Mouse (Mus musculus) G1E (cell line): ENCODE data around the gene C3ar1. TPM values are rescaled to one million over a fixed set of nuclear protein-coding genes. Genes with fewer than 3 reads are reported as not detected.

Experiments used
- ATAC-seq: 2 replicates; pipeline ENCODE4 v1.8.0; 2016; ENCODE audit warnings: mild to moderate bottlenecking; ENCODE audit not compliant: insufficient number of reproducible peaks, poor library complexity, low FRiP score, severe bottlenecking; ENCODE audit errors: extremely low read depth
- DNase-seq: peaks from one replicate; pipeline ENCODE4 v3.0.0; 2012; ENCODE audit warnings: low spot score
- H3K27me3 ChIP-seq: 2 replicates; pipeline ENCODE4 v1.6.1; 2012; ENCODE audit warnings: mild to moderate bottlenecking, low read length, inconsistent platforms; ENCODE audit not compliant: insufficient read depth
- H3K36me3 ChIP-seq: replicated peaks from 2 replicates; pipeline ENCODE3; 2012; ENCODE audit warnings: mild to moderate bottlenecking, inconsistent platforms
- H3K4me1 ChIP-seq: 2 replicates; pipeline ENCODE4 v1.6.1; 2012; ENCODE audit warnings: low read depth, low read length, inconsistent platforms, mixed read lengths; ENCODE audit not compliant: insufficient read depth
- H3K4me3 ChIP-seq: 2 replicates; pipeline ENCODE4 v1.5.1; 2012; ENCODE audit warnings: low read depth, mild to moderate bottlenecking, inconsistent platforms, low read length, moderate library complexity, mixed read lengths
- H3K9me3 ChIP-seq: replicated peaks from 2 replicates; pipeline ENCODE4 v1.6.1; 2012; ENCODE audit warnings: inconsistent platforms
- CTCF ChIP-seq: IDR thresholded peaks from 2 replicates; pipeline ENCODE4 v1.5.1; 2012; ENCODE audit warnings: low read depth, low read length, inconsistent platforms, mixed read lengths
- GATA1 ChIP-seq: IDR thresholded peaks from 2 replicates; pipeline ENCODE4 v1.6.1; 2012; ENCODE audit warnings: borderline replicate concordance, low read length, inconsistent platforms, mixed read lengths
- GATA2 ChIP-seq: IDR thresholded peaks from 2 replicates; pipeline ENCODE4 v1.6.1; 2012; ENCODE audit warnings: low read depth, low read length, inconsistent platforms, borderline replicate concordance
- POLR2AphosphoS5 ChIP-seq: IDR thresholded peaks from 2 replicates; pipeline ENCODE4 v1.6.1; 2012; ENCODE audit warnings: low read depth, low read length, inconsistent platforms; ENCODE audit not compliant: insufficient replicate concordance
- TAL1 ChIP-seq: conservative IDR thresholded peaks from 2 replicates; pipeline ENCODE4 v1.6.1; 2012; ENCODE audit warnings: low read depth, low read length, inconsistent platforms, mixed read lengths
- polyA plus RNA-seq: library from polyadenylated mRNA; stranded (reverse); fragments of >175 nt; gene quantifications from 2 replicates; pipeline ENCODE4 v1.2.3, GENCODE M21; 2012
- total RNA-seq, 2 experiments: library from RNA; stranded (forward) in 1 of 2; stranded (reverse) in 1 of 2; fragments of 200-1000 nt in 1 of 2; fragments of >200 nt in 1 of 2; fragmentation: Nextera tagmentation in 1 of 2; gene quantifications; 2 replicates each; pipeline ENCODE4 v1.2.3; 2014 to 2017

C3ar1 gene
- total and polyA plus RNA-seq, 3 experiments = 0.38 TPM; not detected in 2

GRCm38 (mm10) chr6:122801301-122801800 is 54.6 kb downstream of the C3ar1 start, which contains the start of gene Slc2a3:
TSS of gene Slc2a3 (minus strand) at chr6:122801640.
- Histone ChIP-seq H3K9me3 (no peaks in the 10 kb centered on the region), H3K27me3 (peaks cover 8% of the 10 kb centered on the region; the same call in 1 of the 2 replicates), H3K36me3 (no peaks in the 10 kb centered on the region), H3K4me1 (0 out of 2 replicates have a peak, but pooled peaks cover 6% of the 10 kb centered on the region), H3K4me3 (no peak within 1 kb of the TSS)
- DNase-seq (no peak), ATAC-seq (no peak)
- no peak for TF ChIP-seq TAL1
- no peak for TF ChIP-seq CTCF
- TF ChIP-seq POLR2AphosphoS5 = no peak
- no peak for TF ChIP-seq GATA1
- TF ChIP-seq GATA2 = no peak

GRCm38 (mm10) chr6:122800640-122801300 is 55.2 kb downstream of the C3ar1 start:
- DNase-seq (no peak), ATAC-seq (no peak)
- 0 out of 2 replicates have a peak, but pooled peaks cover 6% of the 10 kb centered on the region for H3K4me1 ChIP-seq
- peaks cover 8% of the 10 kb centered on the region; the same call in 1 of the 2 replicates for H3K27me3 ChIP-seq
- H3K9me3 ChIP-seq = no peaks in the 10 kb centered on the region
- H3K4me3 ChIP-seq = no peak overlapping the region
- TF ChIP-seq TAL1 (no peak), POLR2AphosphoS5 (no peak), GATA1 (no peak), CTCF (no peak), GATA2 (no peak)
- H3K36me3 ChIP-seq = no peaks in the 10 kb centered on the region

Other genes with a start within 250 kb of the C3ar1 start
- gene Gdf3, start 246.1 kb downstream of the C3ar1 start, total RNA-seq (2014; fragmentation: Nextera tagmentation) = not detected in 2 replicates
- gene Gdf3, start 246.1 kb downstream of the C3ar1 start, total RNA-seq (2017) = 0.05 and 0.06 TPM in 2 replicates
- gene Gdf3, start 246.1 kb downstream of the C3ar1 start, polyA plus RNA-seq = 0.04 and 0.09 TPM in 2 replicates
- gene Dppa3, start 229.8 kb downstream of the C3ar1 start, total RNA-seq (2014; fragmentation: Nextera tagmentation) = not detected in 2 replicates
- not detected in 2 replicates for gene Dppa3, start 229.8 kb downstream of the C3ar1 start, total RNA-seq (2017)
- gene Dppa3, start 229.8 kb downstream of the C3ar1 start, polyA plus RNA-seq = not detected in 2 replicates
- not detected in 2 replicates for gene Nanog, start 148.7 kb downstream of the C3ar1 start, total RNA-seq (2014; fragmentation: Nextera tagmentation)
- gene Nanog, start 148.7 kb downstream of the C3ar1 start, total RNA-seq (2017) = 0.12 and 0.27 TPM in 2 replicates
- gene Nanog, start 148.7 kb downstream of the C3ar1 start, polyA plus RNA-seq = not detected in 2 replicates
- 375 and 431 TPM in 2 replicates for gene Slc2a3, start 54.5 kb downstream of the C3ar1 start, total RNA-seq (2014; fragmentation: Nextera tagmentation)
- 371 and 387 TPM in 2 replicates for gene Slc2a3, start 54.5 kb downstream of the C3ar1 start, total RNA-seq (2017)
- 73.2 and 97.6 TPM in 2 replicates for gene Slc2a3, start 54.5 kb downstream of the C3ar1 start, polyA plus RNA-seq
- gene Foxj2, start 36.2 kb downstream of the C3ar1 start, total RNA-seq (2014; fragmentation: Nextera tagmentation) = 24.3 and 27.8 TPM in 2 replicates
- 3.9 and 4.0 TPM in 2 replicates for gene Foxj2, start 36.2 kb downstream of the C3ar1 start, total RNA-seq (2017)
- 18.6 and 20.5 TPM in 2 replicates for gene Foxj2, start 36.2 kb downstream of the C3ar1 start, polyA plus RNA-seq
- 30.8 and 40.5 TPM in 2 replicates for gene Necap1, start 18.3 kb upstream of the C3ar1 start, total RNA-seq (2014; fragmentation: Nextera tagmentation)
- gene Necap1, start 18.3 kb upstream of the C3ar1 start, total RNA-seq (2017) = 19.4 and 19.9 TPM in 2 replicates
- gene Necap1, start 18.3 kb upstream of the C3ar1 start, polyA plus RNA-seq = 8.1 and 10.4 TPM in 2 replicates
- gene Clec4a1, start 65.7 kb upstream of the C3ar1 start, total RNA-seq (2014; fragmentation: Nextera tagmentation) = 2.0 TPM in 1 of 2 replicates, not detected in the other
- gene Clec4a1, start 65.7 kb upstream of the C3ar1 start, total RNA-seq (2017) = 0.05 TPM in 1 of 2 replicates, not detected in the other
- gene Clec4a1, start 65.7 kb upstream of the C3ar1 start, polyA plus RNA-seq = not detected in 2 replicates
- not detected in 2 replicates for gene Clec4a3, start 96.4 kb upstream of the C3ar1 start, total RNA-seq (2014; fragmentation: Nextera tagmentation)
- gene Clec4a3, start 96.4 kb upstream of the C3ar1 start, total RNA-seq (2017) = not detected in 2 replicates
- gene Clec4a3, start 96.4 kb upstream of the C3ar1 start, polyA plus RNA-seq = not detected in 2 replicates
- gene Clec4a4, start 134.2 kb upstream of the C3ar1 start, total RNA-seq (2014; fragmentation: Nextera tagmentation) = not detected in 2 replicates
- gene Clec4a4, start 134.2 kb upstream of the C3ar1 start, total RNA-seq (2017) = not detected in 2 replicates
- gene Clec4a4, start 134.2 kb upstream of the C3ar1 start, polyA plus RNA-seq = not detected in 2 replicates
- gene Clec4b1, start 193.8 kb upstream of the C3ar1 start, total RNA-seq (2014; fragmentation: Nextera tagmentation) = not detected in 2 replicates
- gene Clec4b1, start 193.8 kb upstream of the C3ar1 start, total RNA-seq (2017) = not detected in 2 replicates
- not detected in 2 replicates for gene Clec4b1, start 193.8 kb upstream of the C3ar1 start, polyA plus RNA-seq